Mouse (Mus musculus) kidney, embryonic 16.5 days (tissue): ENCODE results near the gene Olfr1392. TPM values are rescaled to one million over a fixed set of nuclear protein-coding genes. Genes with fewer than 3 reads are reported as not detected.
"Not testable (repeated sequence)": the region's sequence is repeated elsewhere in the genome, so short reads cannot be mapped to it uniquely, and the experiment has no call there.

Experiments
- ATAC-seq: fragments of 200-750 bp; cut with Nextera tagmentation; 2 replicates; pipeline ENCODE4 v1.8.0; 2017; ENCODE audit warnings: moderate TSS enrichment; ENCODE audit not compliant: low FRiP score, low TSS enrichment
- H3K27ac ChIP-seq: fragments of 300-500 bp; sonication (generic); 2 replicates; pipeline ENCODE4 v1.5.1; 2014; ENCODE audit warnings: low read length
- H3K27me3 ChIP-seq: fragments of 300-500 bp; sonication (generic); 2 replicates; pipeline ENCODE4 v1.6.1; 2014; ENCODE audit warnings: low read length, control low read depth, mixed read lengths; ENCODE audit not compliant: insufficient read depth
- H3K36me3 ChIP-seq: fragments of 300-500 bp; sonication (generic); 2 replicates; pipeline ENCODE4 v1.6.1; 2014; ENCODE audit warnings: low read length, control low read depth, mixed read lengths; ENCODE audit not compliant: insufficient read depth
- H3K4me1 ChIP-seq: fragments of 300-500 bp; sonication (generic); 2 replicates; pipeline ENCODE4 v1.6.1; 2014; ENCODE audit warnings: low read length, control low read depth, mixed read lengths; ENCODE audit not compliant: insufficient read depth
- H3K4me2 ChIP-seq: fragments of 300-500 bp; sonication (generic); replicated peaks from 2 replicates; pipeline ENCODE4 v1.6.1; 2014; ENCODE audit warnings: low read depth, low read length
- H3K4me3 ChIP-seq: fragments of 300-500 bp; sonication (generic); 2 replicates; pipeline ENCODE4 v1.5.1; 2014; ENCODE audit warnings: mild to moderate bottlenecking, low read length
- H3K9ac ChIP-seq: fragments of 300-500 bp; sonication (generic); replicated peaks from 2 replicates; pipeline ENCODE4 v1.6.1; 2014; ENCODE audit warnings: low read length
- H3K9me3 ChIP-seq: fragments of 300-500 bp; sonication (generic); 2 replicates; pipeline ENCODE4 v1.6.1; 2016; ENCODE audit warnings: low read length, control low read depth
- WGBS: fragments of 180-500 bp; shearing (Covaris S2); extraction: QIAGEN DNeasy Blood & Tissue Kit; methylation state at CpG from one replicate; pipeline ENCODE4 v1.1.7; 2014; 5-methylcytosine and 5-hydroxymethylcytosine counted together
- polyA plus RNA-seq: library from polyadenylated mRNA; unstranded; fragments of >200 nt; fragmentation: Nextera tagmentation; extraction: Ambion mirVana; gene quantifications from 2 replicates; pipeline ENCODE4 v1.2.1, GENCODE M21; 2015

Gene Olfr1392
- polyA plus RNA-seq, 1 experiment from 2014 or later, result not detected

- Histone ChIP-seq H3K27me3 (no peaks in the 10 kb centered on the region), H3K9me3 (no peaks in the 10 kb centered on the region), H3K4me2 (no peak overlapping the region), H3K9ac (no peak overlapping the region), H3K4me3 (no peak overlapping the region), H3K36me3 (no peaks in the 10 kb centered on the region), H3K4me1 (no peaks in the 10 kb centered on the region), H3K27ac (no peak overlapping the region)
- ATAC-seq, result no peak
- 66% methylated on average over 11 of the region's 11 CpGs for WGBS
Observed at GRCm38 (mm10) chr11:49273834-49274519, 11.1 kb upstream of the Olfr1392 start.

- 79% methylated on average over 3 of the region's 3 CpGs for WGBS
- Histone ChIP-seq H3K4me1 (no peaks in the 10 kb centered on the region), H3K9ac (no peak within 1 kb of the TSS), H3K9me3 (no peaks in the 10 kb centered on the region), H3K27me3 (no peaks in the 10 kb centered on the region), H3K4me2 (no peak within 1 kb of the TSS), H3K36me3 (no peaks in the 10 kb centered on the region), H3K27ac (no peak within 1 kb of the TSS), H3K4me3 (no peak within 1 kb of the TSS)
- no peak for ATAC-seq
Observed at GRCm38 (mm10) chr11:49278222-49278621, 6.9 kb upstream of the Olfr1392 start, which contains the start of gene Olfr1393. TSS of gene Olfr1393 (plus strand) at chr11:49278304.

GRCm38 (mm10) chr11:49287251-49287650 lies 2.2 kb downstream of the Olfr1392 start:
- Histone ChIP-seq H3K4me3 (no peak overlapping the region), H3K4me2 (no peak overlapping the region), H3K9ac (no peak overlapping the region), H3K4me1 (no peaks in the 10 kb centered on the region), H3K36me3 (no peaks in the 10 kb centered on the region), H3K9me3 (no peaks in the 10 kb centered on the region), H3K27me3 (no peaks in the 10 kb centered on the region), H3K27ac (no peak overlapping the region)
- WGBS, result 81% methylated on average over 2 of the region's 2 CpGs
- ATAC-seq, result no peak

- Histone ChIP-seq H3K4me1 (no peaks in the 10 kb centered on the region), H3K4me2 (no peak overlapping the region), H3K9me3 (no peaks in the 10 kb centered on the region), H3K27me3 (no peaks in the 10 kb centered on the region), H3K9ac (no peak overlapping the region), H3K4me3 (no peak overlapping the region), H3K27ac (no peak overlapping the region), H3K36me3 (no peaks in the 10 kb centered on the region)
- ATAC-seq, result no peak
- WGBS, result 81% methylated on average over 3 of the region's 3 CpGs
Observed at GRCm38 (mm10) chr11:49292777-49293176, 7.7 kb downstream of the Olfr1392 start.

- Histone ChIP-seq H3K4me1 (no peaks in the 10 kb centered on the region), H3K9ac (no peak within 1 kb of the TSS), H3K4me3 (no peak within 1 kb of the TSS), H3K27me3 (no peaks in the 10 kb centered on the region), H3K36me3 (no peaks in the 10 kb centered on the region), H3K27ac (no peak within 1 kb of the TSS), H3K9me3 (no peaks in the 10 kb centered on the region), H3K4me2 (no peak within 1 kb of the TSS)
- ATAC-seq, result no peak
Observed at GRCm38 (mm10) chr11:49304441-49304840, 19.4 kb downstream of the Olfr1392 start, which contains the start of gene Olfr10. TSS of gene Olfr10 (plus strand) at chr11:49304741.

- not testable (repeated sequence) for ATAC-seq, H3K4me3 ChIP-seq, H3K4me2 ChIP-seq, H3K9ac ChIP-seq, H3K4me1 ChIP-seq, H3K27me3 ChIP-seq, H3K36me3 ChIP-seq, H3K9me3 ChIP-seq, H3K27ac ChIP-seq
- WGBS, result 77% methylated on average over 5 of the region's 5 CpGs
Observed at GRCm38 (mm10) chr11:49308547-49308946, 23.5 kb downstream of the Olfr1392 start.

GRCm38 (mm10) chr11:49322442-49322841 lies 37.4 kb downstream of the Olfr1392 start, which contains the start of gene Olfr1391:
TSS of gene Olfr1391 (plus strand) at chr11:49322742.
- Histone ChIP-seq H3K4me2 (no peak within 1 kb of the TSS), H3K9me3 (no peaks in the 10 kb centered on the region), H3K27me3 (no peaks in the 10 kb centered on the region), H3K4me1 (no peaks in the 10 kb centered on the region), H3K9ac (no peak within 1 kb of the TSS), H3K27ac (no peak within 1 kb of the TSS), H3K4me3 (no peak within 1 kb of the TSS), H3K36me3 (no peaks in the 10 kb centered on the region)
- 74% methylated on average over 2 of the region's 2 CpGs for WGBS
- no peak for ATAC-seq

- H3K4me3 ChIP-seq, result no peak overlapping the region
- no peaks in the 10 kb centered on the region for H3K36me3 ChIP-seq
- WGBS, result 88% methylated on average over 3 of the region's 3 CpGs
- ATAC-seq, result no peak
- H3K4me2 ChIP-seq, result no peak overlapping the region
- H3K27me3 ChIP-seq, result no peaks in the 10 kb centered on the region
- H3K9me3 ChIP-seq, result no peaks in the 10 kb centered on the region
- H3K27ac ChIP-seq, result no peak overlapping the region
- H3K9ac ChIP-seq, result no peak overlapping the region
- H3K4me1 ChIP-seq, result no peaks in the 10 kb centered on the region
Observed at GRCm38 (mm10) chr11:49326726-49327125, 41.6 kb downstream of the Olfr1392 start.

GRCm38 (mm10) chr11:49329686-49330085 lies 44.6 kb downstream of the Olfr1392 start:
- ATAC-seq, result no peak
- 79% methylated on average over 1 of the region's 1 CpGs for WGBS
- H3K27me3 ChIP-seq, result no peaks in the 10 kb centered on the region
- H3K4me1 ChIP-seq, result no peaks in the 10 kb centered on the region
- H3K9ac ChIP-seq, result no peak overlapping the region
- H3K4me3 ChIP-seq, result no peak overlapping the region
- no peak overlapping the region for H3K27ac ChIP-seq
- H3K36me3 ChIP-seq, result no peaks in the 10 kb centered on the region
- H3K4me2 ChIP-seq, result no peak overlapping the region
- H3K9me3 ChIP-seq, result no peaks in the 10 kb centered on the region

GRCm38 (mm10) chr11:49334888-49335287 lies 49.8 kb downstream of the Olfr1392 start, which contains the start of gene Olfr1390:
TSS of gene Olfr1390 (plus strand) at chr11:49335188.
- Histone ChIP-seq H3K36me3 (no peaks in the 10 kb centered on the region), H3K4me3 (no peak within 1 kb of the TSS), H3K9me3 (no peaks in the 10 kb centered on the region), H3K9ac (no peak within 1 kb of the TSS), H3K4me2 (no peak within 1 kb of the TSS), H3K27ac (no peak within 1 kb of the TSS), H3K27me3 (no peaks in the 10 kb centered on the region), H3K4me1 (no peaks in the 10 kb centered on the region)
- WGBS, result 93% methylated on average over 1 of the region's 1 CpGs
- ATAC-seq, result no peak
